Mouse (Mus musculus): ENCODE measurements at regions not wholly inside any gene's neighbourhood (a gene's known extent, or its start where the extent isn't known, plus 50 kb on each side); places are given as distances from the start of the nearest gene placed in this dataset.
A peak's percentile ranks its signal among the peaks of the same experiment; 100 is the strongest.
"Not testable (repeated sequence)": the region's sequence is repeated elsewhere in the genome, so short reads cannot be mapped to it uniquely, and the experiment has no call there.

- H3K4me2 ChIP-seq (ENCODE audit: low read depth, low read length): no peak overlapping the region
- H3K9me3 ChIP-seq (replicated peaks; ENCODE audit: control insufficient read depth, low read length): no peaks in the 10 kb centered on the region
- ATAC-seq (replicated peaks; ENCODE audit: insufficient number of reproducible peaks, low FRiP score, low TSS enrichment, low read depth) (no peak), DNase-seq (ENCODE audit: low spot score) (peak; percentile 12)
- no peaks in the 10 kb centered on the region for H3K36me3 ChIP-seq (replicated peaks; ENCODE audit: control insufficient read depth, insufficient read depth, low read depth, low read length)
- no peak overlapping the region for H3K27ac ChIP-seq (replicated peaks; ENCODE audit: low read depth, low read length)
- no peaks in the 10 kb centered on the region for H3K27me3 ChIP-seq (ENCODE audit: control insufficient read depth, insufficient read depth, low read length)
- H3K4me1 ChIP-seq (ENCODE audit: control insufficient read depth, insufficient read depth, low read length): no peaks in the 10 kb centered on the region
- H3K4me3 ChIP-seq (ENCODE audit: low read depth, low read length): no peak overlapping the region
- H3K9ac ChIP-seq (replicated peaks; ENCODE audit: low read length): no peak overlapping the region
- 71% methylated on average over 9 of the region's 9 CpGs for WGBS
Observed at GRCm38 (mm10) chr4:23050701-23051317, 562.6 kb upstream of the Pou3f2 start.

GRCm38 (mm10) chr4:23037784-23038183 lies 549.6 kb upstream of the Pou3f2 start:
- Histone ChIP-seq H3K27ac (replicated peaks; ENCODE audit: low read depth, low read length) (no peak overlapping the region), H3K36me3 (replicated peaks; ENCODE audit: control insufficient read depth, insufficient read depth, low read depth, low read length) (no peaks in the 10 kb centered on the region), H3K9ac (replicated peaks; ENCODE audit: low read length) (no peak overlapping the region), H3K4me1 (ENCODE audit: control insufficient read depth, insufficient read depth, low read length) (no peaks in the 10 kb centered on the region), H3K27me3 (ENCODE audit: control insufficient read depth, insufficient read depth, low read length) (no peaks in the 10 kb centered on the region), H3K4me3 (ENCODE audit: low read depth, low read length) (no peak overlapping the region), H3K9me3 (replicated peaks; ENCODE audit: control insufficient read depth, low read length) (no peaks in the 10 kb centered on the region), H3K4me2 (ENCODE audit: low read depth, low read length) (no peak overlapping the region)
- ATAC-seq (replicated peaks; ENCODE audit: insufficient number of reproducible peaks, low FRiP score, low TSS enrichment, low read depth) (no peak), DNase-seq (ENCODE audit: low spot score) (no peak)
- 64% methylated on average over 6 of the region's 6 CpGs for WGBS

GRCm38 (mm10) chr4:23031271-23031670 lies 543.1 kb upstream of the Pou3f2 start:
- H3K9me3 ChIP-seq (replicated peaks; ENCODE audit: control insufficient read depth, low read length): no peaks in the 10 kb centered on the region
- H3K9ac ChIP-seq (replicated peaks; ENCODE audit: low read length): no peak overlapping the region
- DNase-seq (ENCODE audit: low spot score): no peak
- WGBS: 89% methylated on average over 2 of the region's 2 CpGs
- no peak overlapping the region for H3K4me2 ChIP-seq (ENCODE audit: low read depth, low read length)
- H3K27me3 ChIP-seq (ENCODE audit: control insufficient read depth, insufficient read depth, low read length): no peaks in the 10 kb centered on the region
- no peak overlapping the region for H3K27ac ChIP-seq (replicated peaks; ENCODE audit: low read depth, low read length)
- H3K36me3 ChIP-seq (replicated peaks; ENCODE audit: control insufficient read depth, insufficient read depth, low read depth, low read length): no peaks in the 10 kb centered on the region
- no peaks in the 10 kb centered on the region for H3K4me1 ChIP-seq (ENCODE audit: control insufficient read depth, insufficient read depth, low read length)
- ATAC-seq (replicated peaks; ENCODE audit: insufficient number of reproducible peaks, low FRiP score, low TSS enrichment, low read depth): no peak
- H3K4me3 ChIP-seq (ENCODE audit: low read depth, low read length): no peak overlapping the region

GRCm38 (mm10) chr4:23022177-23022576 lies 534.0 kb upstream of the Pou3f2 start:
- Histone ChIP-seq H3K27me3 (ENCODE audit: control insufficient read depth, insufficient read depth, low read length) (no peaks in the 10 kb centered on the region), H3K4me1 (ENCODE audit: control insufficient read depth, insufficient read depth, low read length) (no peaks in the 10 kb centered on the region), H3K4me3 (ENCODE audit: low read depth, low read length) (no peak overlapping the region), H3K9ac (replicated peaks; ENCODE audit: low read length) (no peak overlapping the region), H3K9me3 (replicated peaks; ENCODE audit: control insufficient read depth, low read length) (no peaks in the 10 kb centered on the region), H3K27ac (replicated peaks; ENCODE audit: low read depth, low read length) (no peak overlapping the region), H3K36me3 (replicated peaks; ENCODE audit: control insufficient read depth, insufficient read depth, low read depth, low read length) (no peaks in the 10 kb centered on the region), H3K4me2 (ENCODE audit: low read depth, low read length) (no peak overlapping the region)
- DNase-seq (ENCODE audit: low spot score) (no peak), ATAC-seq (replicated peaks; ENCODE audit: insufficient number of reproducible peaks, low FRiP score, low TSS enrichment, low read depth) (no peak)
- 62% methylated on average over 2 of the region's 2 CpGs for WGBS

GRCm38 (mm10) chr4:23010346-23010745 lies 522.2 kb upstream of the Pou3f2 start:
- 66% methylated on average over 2 of the region's 2 CpGs for WGBS
- no peaks in the 10 kb centered on the region for H3K4me1 ChIP-seq (ENCODE audit: control insufficient read depth, insufficient read depth, low read length)
- H3K27me3 ChIP-seq (ENCODE audit: control insufficient read depth, insufficient read depth, low read length): no peaks in the 10 kb centered on the region
- no peak overlapping the region for H3K9ac ChIP-seq (replicated peaks; ENCODE audit: low read length)
- H3K36me3 ChIP-seq (replicated peaks; ENCODE audit: control insufficient read depth, insufficient read depth, low read depth, low read length): no peaks in the 10 kb centered on the region
- no peak overlapping the region for H3K4me2 ChIP-seq (ENCODE audit: low read depth, low read length)
- DNase-seq (ENCODE audit: low spot score) (no peak), ATAC-seq (replicated peaks; ENCODE audit: insufficient number of reproducible peaks, low FRiP score, low TSS enrichment, low read depth) (no peak)
- H3K4me3 ChIP-seq (ENCODE audit: low read depth, low read length): no peak overlapping the region
- no peak overlapping the region for H3K27ac ChIP-seq (replicated peaks; ENCODE audit: low read depth, low read length)
- no peaks in the 10 kb centered on the region for H3K9me3 ChIP-seq (replicated peaks; ENCODE audit: control insufficient read depth, low read length)

- H3K4me3 ChIP-seq (ENCODE audit: low read depth, low read length); H3K27me3 ChIP-seq (ENCODE audit: control insufficient read depth, insufficient read depth, low read length); H3K27ac ChIP-seq (replicated peaks; ENCODE audit: low read depth, low read length); H3K4me2 ChIP-seq (ENCODE audit: low read depth, low read length); H3K9me3 ChIP-seq (replicated peaks; ENCODE audit: control insufficient read depth, low read length); H3K9ac ChIP-seq (replicated peaks; ENCODE audit: low read length); H3K4me1 ChIP-seq (ENCODE audit: control insufficient read depth, insufficient read depth, low read length); DNase-seq (ENCODE audit: low spot score); H3K36me3 ChIP-seq (replicated peaks; ENCODE audit: control insufficient read depth, insufficient read depth, low read depth, low read length); ATAC-seq (replicated peaks; ENCODE audit: insufficient number of reproducible peaks, low FRiP score, low TSS enrichment, low read depth): not testable (repeated sequence)
- 88% methylated on average over 3 of the region's 3 CpGs for WGBS
Observed at GRCm38 (mm10) chr4:23009196-23009595, 521.0 kb upstream of the Pou3f2 start.

- no peaks in the 10 kb centered on the region for H3K4me1 ChIP-seq (ENCODE audit: control insufficient read depth, insufficient read depth, low read length)
- H3K36me3 ChIP-seq (replicated peaks; ENCODE audit: control insufficient read depth, insufficient read depth, low read depth, low read length): no peaks in the 10 kb centered on the region
- 20% methylated on average over 4 of the region's 4 CpGs for WGBS
- peak; percentile 67 for ATAC-seq (replicated peaks; ENCODE audit: insufficient number of reproducible peaks, low FRiP score, low TSS enrichment, low read depth)
- no peak overlapping the region for H3K27ac ChIP-seq (replicated peaks; ENCODE audit: low read depth, low read length)
- H3K9ac ChIP-seq (replicated peaks; ENCODE audit: low read length): no peak overlapping the region
- peak; percentile 4 for DNase-seq (ENCODE audit: low spot score)
- H3K9me3 ChIP-seq (replicated peaks; ENCODE audit: control insufficient read depth, low read length): no peaks in the 10 kb centered on the region
- no peak overlapping the region for H3K4me2 ChIP-seq (ENCODE audit: low read depth, low read length)
- H3K27me3 ChIP-seq (ENCODE audit: control insufficient read depth, insufficient read depth, low read length): no peaks in the 10 kb centered on the region
- H3K4me3 ChIP-seq (ENCODE audit: low read depth, low read length): no peak overlapping the region
Observed at GRCm38 (mm10) chr4:22998994-22999393, 510.8 kb upstream of the Pou3f2 start.

- WGBS: 29% methylated on average over 4 of the region's 4 CpGs
- Histone ChIP-seq H3K9me3 (replicated peaks; ENCODE audit: control insufficient read depth, low read length) (no peaks in the 10 kb centered on the region), H3K4me3 (ENCODE audit: low read depth, low read length) (no peak overlapping the region), H3K36me3 (replicated peaks; ENCODE audit: control insufficient read depth, insufficient read depth, low read depth, low read length) (no peaks in the 10 kb centered on the region), H3K9ac (replicated peaks; ENCODE audit: low read length) (no peak overlapping the region), H3K27ac (replicated peaks; ENCODE audit: low read depth, low read length) (no peak overlapping the region), H3K4me1 (ENCODE audit: control insufficient read depth, insufficient read depth, low read length) (no peaks in the 10 kb centered on the region), H3K27me3 (ENCODE audit: control insufficient read depth, insufficient read depth, low read length) (no peaks in the 10 kb centered on the region), H3K4me2 (ENCODE audit: low read depth, low read length) (no peak overlapping the region)
- DNase-seq (ENCODE audit: low spot score) (peak; percentile 40), ATAC-seq (replicated peaks; ENCODE audit: insufficient number of reproducible peaks, low FRiP score, low TSS enrichment, low read depth) (peak; percentile 66; the same call in 1 of the 2 replicates)
Observed at GRCm38 (mm10) chr4:22997198-22997985, 509.2 kb upstream of the Pou3f2 start.

All from embryonic facial prominence, embryonic 11.5 days (tissue).